Mouse (Mus musculus): ENCODE measurements at regions not wholly inside any gene's neighbourhood (a gene's known extent, or its start where the extent isn't known, plus 50 kb on each side); places are given as distances from the start of the nearest gene placed in this dataset.

DNA sequence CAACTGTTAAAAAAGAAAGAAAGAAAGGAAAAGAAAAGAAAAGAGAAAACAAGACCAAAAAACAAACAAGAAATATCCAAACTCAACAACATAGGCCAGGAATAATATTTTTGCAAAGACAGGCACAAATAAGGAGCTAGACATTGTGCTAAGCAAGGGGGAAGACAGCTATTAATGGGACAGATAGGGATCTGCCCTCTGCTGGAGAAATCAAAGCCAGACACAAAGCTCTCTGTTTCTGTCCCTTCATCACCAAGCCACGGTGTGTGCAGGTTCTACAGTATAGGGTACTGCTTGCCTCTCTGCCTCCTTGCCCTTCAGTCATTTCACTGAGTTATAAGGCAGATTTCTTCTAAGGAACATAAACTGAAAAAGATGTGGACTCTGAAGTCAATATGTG, 57.8 kb upstream of the Chchd3 start:
- no peak for DNase-seq (ENCODE audit: inconsistent age in 2 of 2, low spot score in 1 of 2)

GRCm38 (mm10) chr6:33120581-33120980, 60.5 kb upstream of the Chchd3 start:
- no peak for DNase-seq (ENCODE audit: inconsistent age in 2 of 2, low spot score in 1 of 2)

GRCm38 (mm10) chr6:33126574-33126973, 66.5 kb upstream of the Chchd3 start:
- peak; percentile 67 to 91 for DNase-seq (ENCODE audit: inconsistent age in 2 of 2, low spot score in 1 of 2)

- no peak for DNase-seq (ENCODE audit: inconsistent age in 2 of 2, low spot score in 1 of 2)
Measured at GRCm38 (mm10) chr6:33136906-33137305, 76.8 kb upstream of the Chchd3 start.

DNA sequence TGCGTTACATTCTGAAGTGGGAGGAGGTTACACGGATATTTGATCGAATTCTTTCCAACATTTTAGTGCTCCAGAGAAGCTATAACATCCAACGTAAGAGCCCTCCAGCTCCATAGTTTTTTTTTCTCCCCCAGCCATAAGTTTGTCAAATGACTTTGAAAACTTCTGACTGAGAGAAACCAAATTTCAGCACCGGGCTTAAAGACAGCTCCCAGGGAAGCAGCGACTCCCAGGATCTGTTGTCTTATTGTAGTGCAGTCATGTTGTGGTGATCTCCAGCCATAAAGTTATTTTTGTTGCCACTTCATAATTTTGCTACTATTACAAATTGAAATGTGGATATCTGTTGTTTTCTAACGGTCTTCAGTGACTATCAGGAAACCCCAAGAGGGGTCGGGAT, 77.8 kb upstream of the Chchd3 start:
- DNase-seq (ENCODE audit: inconsistent age in 2 of 2, low spot score in 1 of 2) = peak; percentile 11 to 60

DNA sequence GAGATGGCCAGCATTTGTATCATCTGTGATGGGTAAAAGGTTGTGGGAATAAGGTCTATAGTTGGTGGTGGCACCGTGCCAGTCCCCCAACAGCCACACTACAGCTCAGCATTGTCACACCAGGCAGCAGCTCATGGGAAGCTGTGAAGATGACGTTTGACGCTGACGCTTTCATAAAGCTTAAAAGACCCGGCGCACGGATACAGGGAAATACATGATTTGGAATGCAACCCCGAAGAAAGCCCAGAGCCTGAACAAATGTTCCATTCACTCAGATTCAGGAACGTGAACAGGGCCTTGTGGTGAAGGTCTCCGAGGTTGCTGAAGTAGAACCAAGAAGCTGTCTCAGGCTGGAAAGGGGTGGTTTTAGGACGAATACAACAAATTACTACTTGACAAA, 82.4 kb upstream of the Exoc4 start:
- DNase-seq (ENCODE audit: inconsistent age in 2 of 2, low spot score in 1 of 2) = no peak

DNA sequence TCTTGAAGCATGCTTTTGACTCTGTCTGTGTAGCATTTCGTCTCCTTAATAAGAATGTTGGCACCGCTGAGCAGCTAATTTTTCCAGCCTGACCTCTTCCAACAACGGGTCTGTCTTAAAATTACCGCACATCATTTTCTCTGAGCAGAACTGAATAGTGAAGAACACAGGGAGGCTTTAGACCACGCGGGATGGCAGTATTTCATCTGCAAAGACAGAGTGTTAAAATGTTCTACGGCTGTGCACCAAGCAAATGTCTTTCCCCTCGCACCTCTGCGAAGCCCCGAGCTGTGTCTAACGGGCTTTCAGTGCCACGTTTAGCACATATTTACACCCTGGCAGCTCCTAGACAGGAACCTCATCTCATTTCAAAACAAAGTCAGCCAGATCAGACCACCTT, 75.3 kb upstream of the Exoc4 start:
- no peak for DNase-seq (ENCODE audit: inconsistent age in 2 of 2, low spot score in 1 of 2)

- no peak for DNase-seq (ENCODE audit: inconsistent age in 2 of 2, low spot score in 1 of 2)
Measured at GRCm38 (mm10) chr6:33174616-33175015, 74.3 kb upstream of the Exoc4 start.

DNA sequence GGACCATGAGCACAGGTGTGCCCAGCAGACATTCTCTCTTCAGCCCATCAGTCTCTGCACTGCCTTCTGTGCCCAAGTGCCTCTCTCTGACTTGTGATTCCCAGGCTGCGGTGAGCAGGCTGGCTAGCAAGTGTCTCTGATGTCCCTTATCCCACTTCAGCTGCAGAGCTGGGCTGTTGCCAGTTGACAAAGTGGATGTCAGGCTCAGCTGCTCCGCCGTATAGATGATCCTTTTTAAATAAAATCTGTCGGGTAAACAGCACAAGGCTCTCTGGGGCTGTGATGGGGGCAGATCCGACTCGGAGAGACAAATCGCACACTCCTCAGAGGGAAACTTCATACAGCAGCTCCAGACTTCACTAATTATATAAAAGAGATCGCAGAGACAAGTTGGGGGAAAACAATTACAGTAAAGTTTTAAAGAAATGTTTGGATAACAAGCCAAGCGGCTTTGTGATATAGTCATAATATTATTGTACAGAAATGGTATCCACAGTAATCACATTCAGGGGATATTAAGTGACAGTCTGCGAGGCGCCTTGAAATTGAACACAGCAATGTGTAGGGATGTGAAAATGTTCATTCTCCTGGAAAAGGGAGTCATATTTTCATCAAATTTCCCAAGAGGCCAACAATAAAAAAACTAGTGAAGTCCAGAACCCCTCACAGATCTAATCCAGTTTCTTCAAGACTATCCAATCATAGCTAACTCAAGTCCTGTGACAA, 59.2 kb upstream of the Exoc4 start:
- no peak for DNase-seq (ENCODE audit: inconsistent age in 2 of 2, low spot score in 1 of 2)

- no peak for DNase-seq (ENCODE audit: inconsistent age in 2 of 2, low spot score in 1 of 2)
Measured at GRCm38 (mm10) chr6:33193823-33194222, 55.1 kb upstream of the Exoc4 start.
